Mouse (Mus musculus) neural tube, postnatal 0 days (tissue): ENCODE data around the gene Hpgds. TPM values are rescaled to one million over a fixed set of nuclear protein-coding genes. Genes with fewer than 3 reads are reported as not detected.

Source experiments
- polyA plus RNA-seq: library from polyadenylated mRNA; unstranded; fragments of >200 nt; fragmentation: Nextera tagmentation; extraction: Ambion mirVana; gene quantifications from 2 replicates; pipeline ENCODE4 v1.2.1, GENCODE M21; 2015

The Hpgds gene
- 6.3 and 7.7 TPM in 2 replicates for polyA plus RNA-seq

GRCm38 (mm10) chr6:65144621-65145205 is at the start of gene Hpgds:
Gene Hpgds (minus strand): TSS chr6:65144908.

Other genes starting within 250 kb of the Hpgds start
- gene Smarcad1, start 102.3 kb downstream of the Hpgds start, polyA plus RNA-seq, result 40.8 and 48.5 TPM in 2 replicates
- 1.1 and 1.4 TPM in 2 replicates for gene C130060K24Rik, start 236.2 kb upstream of the Hpgds start, polyA plus RNA-seq